Mouse (Mus musculus) forebrain, embryonic 12.5 days (tissue): ENCODE results near the gene Hist1h4c. TPM values are rescaled to one million over a fixed set of nuclear protein-coding genes. Genes with fewer than 3 reads are reported as not detected.
A peak's percentile ranks its signal among the peaks of the same experiment; 100 is the strongest.
"Not testable (repeated sequence)": the region's sequence is repeated elsewhere in the genome, so short reads cannot be mapped to it uniquely, and the experiment has no call there.

Experiments
- ATAC-seq: fragments of 200-750 bp; cut with Nextera tagmentation; 2 replicates; pipeline ENCODE4 v1.8.0; 2017; ENCODE audit warnings: moderate TSS enrichment; ENCODE audit not compliant: low FRiP score
- H3K27ac ChIP-seq: fragments of 300-500 bp; sonication (generic); 2 replicates; pipeline ENCODE4 v1.5.1; 2016; ENCODE audit warnings: mild to moderate bottlenecking
- H3K27me3 ChIP-seq: fragments of 300-500 bp; sonication (generic); 2 replicates; pipeline ENCODE4 v1.6.1; 2016; ENCODE audit warnings: mild to moderate bottlenecking
- H3K36me3 ChIP-seq: fragments of 300-500 bp; sonication (generic); replicated peaks from 2 replicates; pipeline ENCODE4 v1.6.1; 2016; ENCODE audit warnings: mild to moderate bottlenecking
- H3K4me1 ChIP-seq: fragments of 300-500 bp; sonication (generic); 2 replicates; pipeline ENCODE4 v1.6.1; 2016
- H3K4me2 ChIP-seq: fragments of 300-500 bp; sonication (generic); 2 replicates; pipeline ENCODE4 v1.6.1; 2016; ENCODE audit warnings: mild to moderate bottlenecking, moderate library complexity
- H3K4me3 ChIP-seq: fragments of 300-500 bp; sonication (generic); replicated peaks from 2 replicates; pipeline ENCODE4 v1.5.1; 2016; ENCODE audit warnings: mild to moderate bottlenecking
- H3K9ac ChIP-seq: fragments of 300-500 bp; sonication (generic); 2 replicates; pipeline ENCODE4 v1.6.1; 2016; ENCODE audit warnings: mild to moderate bottlenecking
- H3K9me3 ChIP-seq: fragments of 300-500 bp; sonication (generic); 2 replicates; pipeline ENCODE4 v1.6.1; 2016
- WGBS: fragments of 180-500 bp; shearing (Covaris S2); methylation state at CpG from one replicate; pipeline ENCODE4 v1.1.7; 2016; 5-methylcytosine and 5-hydroxymethylcytosine counted together
- polyA plus RNA-seq: library from polyadenylated mRNA; unstranded; fragments of >200 nt; fragmentation: Nextera tagmentation; extraction: Ambion mirVana; gene quantifications from 2 replicates; pipeline ENCODE4 v1.2.1, GENCODE M21; 2016

Hist1h4c gene
- polyA plus RNA-seq, 1 experiment from 2014 or later: 9.8 TPM

- no peak overlapping the region for H3K4me2 ChIP-seq
- no peaks in the 10 kb centered on the region for H3K36me3 ChIP-seq
- no peak overlapping the region for H3K4me3 ChIP-seq
- ATAC-seq: no peak
- H3K9me3 ChIP-seq: no peaks in the 10 kb centered on the region
- H3K27ac ChIP-seq: no peak overlapping the region
- no peaks in the 10 kb centered on the region for H3K4me1 ChIP-seq
- no peak overlapping the region for H3K9ac ChIP-seq
- 91% methylated on average over 4 of the region's 4 CpGs for WGBS
- no peaks in the 10 kb centered on the region for H3K27me3 ChIP-seq
Measured at GRCm38 (mm10) chr13:23724239-23724638, 26.0 kb upstream of the Hist1h4c start.

GRCm38 (mm10) chr13:23717593-23718245 lies 19.5 kb upstream of the Hist1h4c start:
- not testable (repeated sequence) for ATAC-seq, H3K9ac ChIP-seq, H3K4me1 ChIP-seq, H3K36me3 ChIP-seq, H3K4me3 ChIP-seq, H3K27ac ChIP-seq, H3K27me3 ChIP-seq, H3K9me3 ChIP-seq, H3K4me2 ChIP-seq
- WGBS: 17% methylated on average over 2 of the region's 2 CpGs

GRCm38 (mm10) chr13:23717176-23717575 lies 18.9 kb upstream of the Hist1h4c start:
- H3K4me1 ChIP-seq: no peaks in the 10 kb centered on the region
- no peak overlapping the region for H3K27ac ChIP-seq
- 64% methylated on average over 11 of the region's 11 CpGs for WGBS
- ATAC-seq: no peak
- no peaks in the 10 kb centered on the region for H3K36me3 ChIP-seq
- no peak overlapping the region for H3K9ac ChIP-seq
- no peak overlapping the region for H3K4me2 ChIP-seq
- H3K9me3 ChIP-seq: no peaks in the 10 kb centered on the region
- no peak overlapping the region for H3K4me3 ChIP-seq
- no peaks in the 10 kb centered on the region for H3K27me3 ChIP-seq

GRCm38 (mm10) chr13:23716261-23717042 lies 18.2 kb upstream of the Hist1h4c start:
- no peaks in the 10 kb centered on the region for H3K9me3 ChIP-seq
- H3K4me3 ChIP-seq: no peak overlapping the region
- H3K9ac ChIP-seq: no peak overlapping the region
- no peaks in the 10 kb centered on the region for H3K36me3 ChIP-seq
- H3K27me3 ChIP-seq: no peaks in the 10 kb centered on the region
- H3K27ac ChIP-seq: no peak overlapping the region
- 86% methylated on average over 5 of the region's 5 CpGs for WGBS
- H3K4me1 ChIP-seq: no peaks in the 10 kb centered on the region
- ATAC-seq: no peak
- H3K4me2 ChIP-seq: no peak overlapping the region

- ATAC-seq: 0 out of 2 replicates have a peak, but pooled peaks have one; percentile 53
- no peaks in the 10 kb centered on the region for H3K9me3 ChIP-seq
- H3K4me3 ChIP-seq: peak within 1 kb of the TSS; percentile 28
- H3K4me1 ChIP-seq: peaks cover 13% of the 10 kb centered on the region
- 6% methylated on average over 17 of the region's 17 CpGs for WGBS
- no peaks in the 10 kb centered on the region for H3K36me3 ChIP-seq
- peak within 1 kb of the TSS; percentile 52 for H3K4me2 ChIP-seq
- peak within 1 kb of the TSS; percentile 33 for H3K9ac ChIP-seq
- H3K27ac ChIP-seq: no peak within 1 kb of the TSS
- H3K27me3 ChIP-seq: peaks cover 7% of the 10 kb centered on the region; the same call in 1 of the 2 replicates
Measured at GRCm38 (mm10) chr13:23710374-23711089, 12.3 kb upstream of the Hist1h4c start, which contains the start of gene Hfe. TSS of gene Hfe (minus strand) at chr13:23710854.

- no peaks in the 10 kb centered on the region for H3K9me3 ChIP-seq
- peak overlapping the region; percentile 33 for H3K9ac ChIP-seq
- 0 out of 2 replicates have a peak, but pooled peaks have one; percentile 6 for ATAC-seq
- peak overlapping the region; percentile 28 for H3K4me3 ChIP-seq
- WGBS: 18% methylated on average over 15 of the region's 15 CpGs
- H3K27ac ChIP-seq: no peak overlapping the region
- peaks cover 13% of the 10 kb centered on the region for H3K4me1 ChIP-seq
- peak overlapping the region; percentile 52 for H3K4me2 ChIP-seq
- H3K36me3 ChIP-seq: no peaks in the 10 kb centered on the region
- peaks cover 7% of the 10 kb centered on the region; the same call in 1 of the 2 replicates for H3K27me3 ChIP-seq
Measured at GRCm38 (mm10) chr13:23709714-23710373, 11.6 kb upstream of the Hist1h4c start.

GRCm38 (mm10) chr13:23708654-23709053 lies 10.4 kb upstream of the Hist1h4c start:
- Histone ChIP-seq H3K4me2 (no peak overlapping the region), H3K27me3 (peaks cover 7% of the 10 kb centered on the region; the same call in 1 of the 2 replicates), H3K4me3 (no peak overlapping the region), H3K36me3 (no peaks in the 10 kb centered on the region), H3K9ac (no peak overlapping the region), H3K27ac (no peak overlapping the region), H3K4me1 (peaks cover 13% of the 10 kb centered on the region), H3K9me3 (no peaks in the 10 kb centered on the region)
- WGBS: 85% methylated on average over 4 of the region's 4 CpGs
- ATAC-seq: no peak

- H3K4me1 ChIP-seq: peaks cover 13% of the 10 kb centered on the region
- H3K9ac ChIP-seq: no peak overlapping the region
- no peaks in the 10 kb centered on the region for H3K9me3 ChIP-seq
- no peak overlapping the region for H3K4me3 ChIP-seq
- no peaks in the 10 kb centered on the region for H3K36me3 ChIP-seq
- H3K27me3 ChIP-seq: peaks cover 7% of the 10 kb centered on the region; the same call in 1 of the 2 replicates
- H3K4me2 ChIP-seq: no peak overlapping the region
- H3K27ac ChIP-seq: no peak overlapping the region
- ATAC-seq: no peak
- WGBS: 85% methylated on average over 4 of the region's 4 CpGs
Measured at GRCm38 (mm10) chr13:23708041-23708440, 9.8 kb upstream of the Hist1h4c start.

GRCm38 (mm10) chr13:23706771-23707170 lies 8.5 kb upstream of the Hist1h4c start:
- Histone ChIP-seq H3K27ac (no peak overlapping the region), H3K36me3 (no peaks in the 10 kb centered on the region), H3K9me3 (no peaks in the 10 kb centered on the region), H3K27me3 (peaks cover 7% of the 10 kb centered on the region; the same call in 1 of the 2 replicates), H3K4me1 (peaks cover 13% of the 10 kb centered on the region), H3K4me2 (no peak overlapping the region), H3K4me3 (no peak overlapping the region), H3K9ac (no peak overlapping the region)
- ATAC-seq: no peak
- WGBS: 93% methylated on average over 12 of the region's 12 CpGs

GRCm38 (mm10) chr13:23705751-23706356 lies 7.6 kb upstream of the Hist1h4c start:
- no peak for ATAC-seq
- Histone ChIP-seq H3K27me3 (peaks cover 7% of the 10 kb centered on the region; the same call in 1 of the 2 replicates), H3K4me3 (no peak overlapping the region), H3K4me1 (peaks cover 13% of the 10 kb centered on the region), H3K9ac (no peak overlapping the region), H3K27ac (no peak overlapping the region), H3K4me2 (no peak overlapping the region), H3K36me3 (no peaks in the 10 kb centered on the region), H3K9me3 (no peaks in the 10 kb centered on the region)
- WGBS: 91% methylated on average over 7 of the region's 7 CpGs

GRCm38 (mm10) chr13:23702801-23703200 lies 4.5 kb upstream of the Hist1h4c start:
- not testable (repeated sequence) for H3K27ac ChIP-seq, H3K36me3 ChIP-seq, H3K4me1 ChIP-seq, ATAC-seq, H3K4me2 ChIP-seq, H3K9me3 ChIP-seq, H3K4me3 ChIP-seq, H3K27me3 ChIP-seq, H3K9ac ChIP-seq
- 87% methylated on average over 2 of the region's 2 CpGs for WGBS
